Comparison of ENCODE assay signal across 11 mouse cellular contexts in genomic region chr4:154502403-154503000, GRCm38 (mm10).
DNase-seq lines count a peak whose midpoint lies in the region; ATAC-seq and TF ChIP-seq lines count a peak whose summit lies in the region.
"Had no signal": no experiment of that assay in that cellular context is flagged by ENCODE, and none has a peak within 500 bp of the region (broad histone marks: within the 10 kb centered on the region; RNA-seq: fewer than 3 reads in every experiment).

No protein-coding gene starts in this region.

- no peaks in the 10 kb centered on the region for H3K36me3 ChIP-seq in forebrain, postnatal 0 days (ENCODE audit: insufficient read depth)
- H3K36me3 ChIP-seq in intestine, embryonic 15.5 days, result no peaks in the 10 kb centered on the region

- H3K4me2 ChIP-seq in forebrain, postnatal 0 days (ENCODE audit: low read depth), result peak overlapping the region; percentile 33
- peak overlapping the region; percentile 6; the same call in 1 of the 2 replicates for H3K4me2 ChIP-seq in intestine, embryonic 15.5 days (replicated peaks)

- 22% methylated on average over 16 of the region's 16 CpGs for WGBS in forebrain, postnatal 0 days
- WGBS in intestine, embryonic 15.5 days, result 67% methylated on average over 16 of the region's 16 CpGs

- no peak for TF ChIP-seq CTCF in forebrain, postnatal 0 days (IDR thresholded peaks at IDR 0.05; ENCODE audit: low read depth)

- peak; percentile 93 for DNase-seq in heart, adult 11 months
- no peak for DNase-seq in heart, adult 8-10 months (ENCODE audit: low spot score)
- DNase-seq in R1 (ENCODE audit: low read depth, low spot score), result peak; percentile 46
- no peak for DNase-seq in forebrain, postnatal 0 days
- no peak for DNase-seq in frontal cortex, postnatal 36 days (ENCODE audit: low spot score in 2 of 2)
- DNase-seq in kidney, postnatal 4 days, result no peak
- no peak for DNase-seq in gastrocnemius, postnatal 10 days
- DNase-seq: cerebellum, postnatal 14 days; liver; lung, postnatal 36 days had no signal

- no peak overlapping the region for H3K4me3 ChIP-seq in forebrain, postnatal 0 days (ENCODE audit: low read depth, low read length)
- H3K4me3 ChIP-seq in intestine, embryonic 15.5 days (replicated peaks), result no peak overlapping the region

- H3K27ac ChIP-seq in forebrain, postnatal 0 days (ENCODE audit: low read depth, low read length), result no peak overlapping the region
- no peak overlapping the region for H3K27ac ChIP-seq in intestine, embryonic 15.5 days

- no peaks in the 10 kb centered on the region for H3K9me3 ChIP-seq in forebrain, postnatal 0 days (ENCODE audit: low read length)
- H3K9me3 ChIP-seq in intestine, embryonic 15.5 days, result no peaks in the 10 kb centered on the region

- peak overlapping the region; percentile 43; the same call in 1 of the 2 replicates for H3K9ac ChIP-seq in forebrain, postnatal 0 days
- no peak overlapping the region for H3K9ac ChIP-seq in intestine, embryonic 15.5 days

- H3K4me1 ChIP-seq in forebrain, postnatal 0 days (ENCODE audit: insufficient read depth), result peaks cover 42% of the 10 kb centered on the region
- peaks cover 35% of the 10 kb centered on the region for H3K4me1 ChIP-seq in intestine, embryonic 15.5 days (replicated peaks)

- no peak for ATAC-seq in forebrain, postnatal 0 days
- 0 out of 2 replicates have a peak, but pooled peaks have one; percentile 20 for ATAC-seq in intestine, embryonic 15.5 days

- H3K27me3 ChIP-seq in forebrain, postnatal 0 days (ENCODE audit: insufficient read depth, low read length), result no peaks in the 10 kb centered on the region; the same call in 1 of the 2 replicates
- no peaks in the 10 kb centered on the region; the same call in 1 of the 2 replicates for H3K27me3 ChIP-seq in intestine, embryonic 15.5 days (replicated peaks)

Comparison
In these comparisons a context has a peak if more than half of its experiments do, and no peak if none do; other contexts are left out.
1. DNase-seq: peak in heart, adult 11 months (single experiment) and R1 (single experiment); none in heart, adult 8-10 months (single experiment), forebrain, postnatal 0 days (single experiment), frontal cortex, postnatal 36 days (0 of 2), kidney, postnatal 4 days (0 of 2) and gastrocnemius, postnatal 10 days (single experiment).